Mouse (Mus musculus) neutrophil, adult 59 days (primary cell): ENCODE results near the gene Twnk. TPM values are rescaled to one million over a fixed set of nuclear protein-coding genes. Genes with fewer than 3 reads are reported as not detected.

Source experiments
- total RNA-seq, 2 experiments: library from RNA; stranded (reverse); gene quantifications; 1 replicate in 1 of 2; 2 replicates in 1 of 2; pipeline ENCODE4 v1.2.4; 2023

Gene Twnk
- 1 to 10 TPM; 5.8 TPM for total RNA-seq

GRCm38 (mm10) chr19:45005444-45005843 is at the start of gene Twnk:
TSS of gene Twnk (plus strand) at chr19:45005663.

GRCm38 (mm10) chr19:44988831-44989566 is 16.5 kb upstream of the Twnk start, which contains the start of gene Sema4g:
TSS of gene Sema4g (plus strand) at chr19:44989101.

GRCm38 (mm10) chr19:45005957-45006712 is 672 bp downstream of the Twnk start, which contains the start of gene Mrpl43:
TSS of gene Mrpl43 (minus strand) at chr19:45006442.

DNA sequence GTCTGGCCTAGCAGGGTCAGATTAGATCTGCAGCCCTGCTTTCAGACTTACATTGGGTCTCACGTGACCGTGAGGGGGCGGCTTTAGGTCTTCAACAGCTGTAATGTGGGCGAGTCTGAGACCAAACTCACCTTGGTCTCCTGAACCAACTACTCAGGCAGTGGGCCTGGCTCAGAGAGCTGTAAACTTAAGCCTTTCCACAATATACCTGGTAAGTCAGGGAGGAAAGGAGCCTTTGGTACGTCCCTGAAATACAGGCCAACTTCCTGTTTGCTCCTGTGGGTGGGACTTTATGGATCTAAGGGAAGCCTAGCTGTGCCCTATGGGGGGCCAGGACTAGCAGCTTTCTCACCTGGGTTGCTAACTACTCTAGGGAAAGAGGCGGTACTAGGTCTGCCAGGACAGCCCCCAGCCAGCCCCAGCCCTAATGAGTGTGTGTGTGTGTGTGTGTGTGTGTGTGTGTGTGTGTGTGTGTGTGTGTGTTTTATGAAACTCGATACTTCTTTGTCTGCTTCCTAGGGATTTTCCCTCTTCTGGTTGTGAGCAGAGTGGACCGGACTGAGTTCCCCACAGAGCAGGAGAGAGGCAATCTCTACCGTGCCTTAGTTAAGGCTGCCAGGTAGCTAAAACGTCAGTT is 9.0 kb downstream of the Twnk start, which contains the start of gene Lzts2:
Gene Lzts2 (plus strand): TSS at position 80 of the 637 bp plus-strand sequence.

DNA sequence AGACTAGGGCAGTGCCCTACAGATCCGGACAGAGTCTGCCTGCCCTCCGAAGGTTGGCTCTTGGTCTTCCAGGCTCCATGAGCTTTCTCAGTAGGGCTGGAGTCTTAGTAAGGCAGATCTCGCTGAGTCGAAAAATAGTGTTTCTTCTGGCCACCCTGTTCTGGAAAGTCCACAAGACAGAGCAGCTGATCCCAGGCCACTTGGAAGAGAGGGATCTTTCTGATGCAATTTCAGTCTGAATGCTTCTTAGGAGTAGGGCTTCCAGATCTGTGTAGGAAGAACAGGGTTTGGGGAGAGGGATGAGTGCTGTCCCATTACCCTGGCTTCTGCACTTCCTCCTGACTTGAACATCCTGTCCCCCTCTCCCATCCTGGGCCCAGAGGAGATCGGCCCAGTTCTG is 40.2 kb downstream of the Twnk start, which contains the start of gene Pdzd7:
Gene Pdzd7 (minus strand): TSS at position 67 of the 400 bp plus-strand sequence.

DNA sequence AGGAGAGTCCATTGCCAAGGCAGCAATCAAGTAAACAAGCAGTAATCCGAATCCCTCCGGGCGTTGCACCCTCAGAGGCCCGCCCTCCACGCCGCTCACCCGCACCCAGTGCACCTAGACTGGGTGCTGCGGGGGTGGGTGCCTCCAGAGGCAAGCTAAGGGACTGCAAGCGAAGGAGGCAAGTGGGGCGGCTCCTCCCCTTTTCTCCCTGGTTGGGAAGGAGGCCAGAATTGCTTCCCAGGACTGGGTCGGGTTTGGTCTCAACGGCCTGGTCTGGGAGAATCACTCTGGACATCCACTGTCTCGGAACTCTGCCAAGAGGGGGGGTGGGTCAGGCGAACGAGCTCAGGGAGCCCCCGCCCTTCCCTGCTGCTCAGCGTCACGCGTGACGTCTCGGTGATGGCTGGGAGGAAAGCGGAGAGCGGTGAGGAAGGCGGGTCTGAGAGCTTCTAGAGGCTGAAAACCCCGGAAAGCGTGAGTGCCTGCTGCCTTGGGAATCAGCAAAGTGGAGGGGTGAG is 42.0 kb downstream of the Twnk start, which contains the start of gene Sfxn3:
Gene Sfxn3 (plus strand): TSS at position 87 of the 518 bp plus-strand sequence.

Other genes with a start within 250 kb of the Twnk start
- not detected for gene Pax2, start 249.6 kb upstream of the Twnk start, total RNA-seq
- 10 to 100 TPM; 22.9 to 27.7 TPM for gene Slf2, start 74.5 kb upstream of the Twnk start, total RNA-seq
- gene Sema4g, start 16.6 kb upstream of the Twnk start, total RNA-seq: under 1 TPM; 0.24 to 0.33 TPM
- 10 to 100 TPM; 29.8 TPM for gene Mrpl43, start 779 bp downstream of the Twnk start, total RNA-seq
- 1 to 10 TPM in 1 of 2 experiments, under 1 TPM in 1; 0.64 to 2.4 TPM for gene Lzts2, start 8.8 kb downstream of the Twnk start, total RNA-seq
- gene Pdzd7, start 40.1 kb downstream of the Twnk start, total RNA-seq: under 1 TPM in 1 of 2 experiments, not detected in 1; 0.13 TPM
- 10 to 100 TPM; 14.1 to 20.0 TPM for gene Sfxn3, start 41.8 kb downstream of the Twnk start, total RNA-seq
- under 1 TPM; 0.24 to 0.60 TPM for gene Kazald1, start 69.6 kb downstream of the Twnk start, total RNA-seq
- gene Tlx1, start 145.0 kb downstream of the Twnk start, total RNA-seq: not detected
- gene Lbx1, start 230.1 kb downstream of the Twnk start, total RNA-seq: not detected